Mouse (Mus musculus) thymus, adult 2 months (tissue): ENCODE measurements around the gene Paqr3. TPM values are rescaled to one million over a fixed set of nuclear protein-coding genes. Genes with fewer than 3 reads are reported as not detected.
A peak's percentile ranks its signal among the peaks of the same experiment; 100 is the strongest.

Experiments used
- DNase-seq: peaks from one replicate; pipeline ENCODE4 v3.0.0; 2021
- H3K27ac ChIP-seq: fragments of 200-500 bp; 2 replicates; pipeline ENCODE4 v1.5.1; 2012; ENCODE audit warnings: low read length, control low read depth; ENCODE audit not compliant: control insufficient read depth, insufficient read depth
- H3K27me3 ChIP-seq: fragments of 200-500 bp; 2 replicates; pipeline ENCODE4 v1.6.1; 2012; ENCODE audit warnings: mild to moderate bottlenecking, low read length, moderate library complexity, mixed read lengths; ENCODE audit not compliant: control insufficient read depth, insufficient read depth
- H3K36me3 ChIP-seq: fragments of 200-500 bp; 2 replicates; pipeline ENCODE4 v1.6.1; 2012; ENCODE audit warnings: mild to moderate bottlenecking, low read length, moderate library complexity; ENCODE audit not compliant: control insufficient read depth, insufficient read depth
- H3K4me1 ChIP-seq: fragments of 200-500 bp; replicated peaks from 2 replicates; pipeline ENCODE4 v1.6.1; 2012; ENCODE audit warnings: low read length; ENCODE audit not compliant: control insufficient read depth, insufficient read depth
- H3K4me3 ChIP-seq: fragments of 200-500 bp; 2 replicates; pipeline ENCODE4 v1.5.1; 2012; ENCODE audit warnings: mild to moderate bottlenecking, low read length, control low read depth, moderate library complexity; ENCODE audit not compliant: control insufficient read depth, insufficient read depth
- CTCF ChIP-seq: fragments of 200-500 bp; IDR thresholded peaks from 2 replicates; pipeline ENCODE4 v1.5.1; 2012; ENCODE audit warnings: mild to moderate bottlenecking, control low read depth, low read length, moderate library complexity, borderline replicate concordance; ENCODE audit not compliant: control insufficient read depth, poor library complexity, insufficient read depth; ENCODE audit errors: extremely low read depth
- POLR2A ChIP-seq: fragments of 200-500 bp; IDR thresholded peaks from 2 replicates; pipeline ENCODE4 v1.6.1; 2012; ENCODE audit warnings: mild to moderate bottlenecking, low read length, control low read depth, moderate library complexity; ENCODE audit not compliant: control insufficient read depth, poor library complexity, insufficient read depth; ENCODE audit errors: extremely low read depth
- WGBS: fragments of 180-500 bp; shearing (Covaris S2); methylation state at CpG from one replicate; pipeline ENCODE4 v1.1.7; 2018; 5-methylcytosine and 5-hydroxymethylcytosine counted together
- polyA plus RNA-seq: library from polyadenylated mRNA; depleted of rRNA; stranded (reverse); fragments of >200 nt; gene quantifications from 2 replicates; pipeline ENCODE4 v1.2.3, GENCODE M21; 2012

Gene Paqr3
- polyA plus RNA-seq, 1 experiment = 3.3 TPM

DNA sequence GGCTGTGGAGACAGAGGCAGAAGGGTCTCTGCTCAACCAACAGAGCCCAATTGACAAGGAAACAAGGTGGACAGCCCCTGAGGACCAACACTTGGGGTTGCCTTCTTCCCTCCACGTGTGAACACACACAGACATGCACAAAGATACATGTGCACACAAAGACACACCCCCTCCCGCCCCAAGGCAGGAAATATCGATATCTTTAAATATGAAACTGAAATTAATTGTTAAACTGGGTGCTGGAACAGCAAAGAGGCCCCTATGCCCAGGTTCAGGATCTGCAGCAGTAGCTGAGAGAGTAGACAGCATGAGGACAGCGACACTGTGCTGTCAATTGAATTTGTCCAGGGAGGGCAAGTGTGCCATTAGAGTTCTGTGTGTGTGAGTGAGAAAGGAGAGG lies 45.6 kb downstream of the Paqr3 start:
- WGBS = 91% methylated on average over 4 of the region's 4 CpGs
- TF ChIP-seq CTCF = no peak
- no peak for TF ChIP-seq POLR2A
- H3K36me3 ChIP-seq = peaks cover 54% of the 10 kb centered on the region

DNA sequence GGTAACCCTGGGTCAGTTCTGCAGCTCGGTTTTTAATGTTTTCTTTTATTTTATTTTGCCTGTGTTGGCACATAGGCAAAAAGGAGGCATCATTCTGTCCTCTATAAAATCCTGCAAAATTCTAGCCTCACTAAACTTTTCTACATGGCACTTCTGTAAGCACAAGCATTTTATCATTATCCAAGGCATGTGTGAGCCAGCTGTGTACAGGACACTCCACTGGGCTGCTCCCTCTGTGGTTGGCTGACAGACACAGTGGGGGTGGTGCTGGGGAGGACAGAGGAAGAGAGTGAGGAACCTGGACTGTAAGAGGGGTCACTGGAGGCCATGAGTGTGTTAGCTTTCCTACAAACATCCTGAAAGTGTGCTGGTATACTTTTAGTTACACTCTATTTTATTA lies 49.4 kb downstream of the Paqr3 start:
- H3K4me1 ChIP-seq = no peaks in the 10 kb centered on the region
- TF ChIP-seq CTCF = no peak
- TF ChIP-seq POLR2A = no peak
- H3K4me3 ChIP-seq = no peak overlapping the region
- H3K27ac ChIP-seq = no peak overlapping the region
- WGBS = 91% methylated on average over 1 of the region's 1 CpGs
- no peaks in the 10 kb centered on the region for H3K27me3 ChIP-seq
- DNase-seq = no peak
- H3K36me3 ChIP-seq = peaks cover 50% of the 10 kb centered on the region

More for the DNA sequence above, 45.6 kb downstream of the Paqr3 start:
- no peak for DNase-seq
- Histone ChIP-seq H3K4me3 (no peak overlapping the region), H3K4me1 (no peaks in the 10 kb centered on the region), H3K27me3 (no peaks in the 10 kb centered on the region), H3K27ac (no peak overlapping the region)

DNA sequence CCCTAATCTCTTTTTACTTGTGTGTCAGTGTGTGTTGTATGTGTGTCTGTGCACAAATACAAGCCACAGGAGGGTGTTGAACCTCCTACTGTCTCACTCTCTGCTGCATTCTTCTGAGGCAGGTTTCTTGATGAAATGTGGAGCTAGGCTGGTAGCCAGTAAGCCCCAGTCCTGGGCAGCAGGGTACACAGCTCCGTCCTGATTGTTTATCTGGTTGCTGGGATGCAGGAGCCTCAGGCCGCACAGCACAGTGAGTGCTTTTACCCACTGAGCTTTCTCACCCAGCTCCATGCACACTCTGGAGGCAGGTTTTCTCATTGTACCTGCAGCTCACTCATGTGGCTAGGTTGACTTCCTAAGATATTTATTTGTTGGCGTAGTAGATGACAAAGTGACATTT lies 50.5 kb downstream of the Paqr3 start:
- Histone ChIP-seq H3K4me3 (no peak overlapping the region), H3K27me3 (no peaks in the 10 kb centered on the region), H3K27ac (no peak overlapping the region), H3K36me3 (peaks cover 51% of the 10 kb centered on the region), H3K4me1 (no peaks in the 10 kb centered on the region)
- TF ChIP-seq CTCF (no peak), POLR2A (no peak)
- no peak for DNase-seq
- 93% methylated on average over 3 of the region's 3 CpGs for WGBS

DNA sequence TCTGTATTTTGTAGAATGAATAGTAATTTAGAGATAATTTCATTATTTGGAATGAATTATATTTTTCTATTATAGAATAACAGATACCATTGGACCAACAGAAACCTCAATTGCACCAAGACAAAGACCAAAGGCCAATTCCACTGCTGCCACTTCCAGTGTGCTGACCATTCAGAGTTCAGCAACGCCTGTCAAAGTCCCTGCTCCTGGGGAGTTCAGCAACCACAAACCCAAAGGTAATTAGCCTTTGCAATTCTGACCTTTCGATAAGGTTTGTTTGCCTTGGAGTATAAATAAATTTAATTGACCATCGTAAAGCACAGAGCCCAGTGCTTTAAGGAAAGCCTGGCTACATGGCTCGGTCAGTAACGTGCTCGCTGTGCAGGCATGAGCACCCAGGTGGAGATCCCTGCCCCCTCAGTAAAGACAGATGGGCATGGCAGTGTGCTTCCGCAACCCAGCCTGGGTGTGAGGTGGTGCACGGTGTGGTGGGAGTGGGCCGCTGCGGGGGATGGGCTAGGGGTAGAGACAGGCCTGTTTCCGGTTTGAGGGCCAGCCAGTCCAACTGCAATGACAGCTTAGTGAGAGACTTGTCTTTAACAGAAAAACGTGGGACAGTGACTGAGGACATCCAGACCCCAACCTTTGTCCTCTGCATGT lies 54.5 kb downstream of the Paqr3 start:
- H3K36me3 ChIP-seq = peaks cover 43% of the 10 kb centered on the region
- no peak overlapping the region for H3K4me3 ChIP-seq
- H3K4me1 ChIP-seq = no peaks in the 10 kb centered on the region
- 98% methylated on average over 12 of the region's 12 CpGs for WGBS
- TF ChIP-seq CTCF = no peak
- TF ChIP-seq POLR2A = no peak
- DNase-seq = no peak
- H3K27me3 ChIP-seq = no peaks in the 10 kb centered on the region
- no peak overlapping the region for H3K27ac ChIP-seq

DNA sequence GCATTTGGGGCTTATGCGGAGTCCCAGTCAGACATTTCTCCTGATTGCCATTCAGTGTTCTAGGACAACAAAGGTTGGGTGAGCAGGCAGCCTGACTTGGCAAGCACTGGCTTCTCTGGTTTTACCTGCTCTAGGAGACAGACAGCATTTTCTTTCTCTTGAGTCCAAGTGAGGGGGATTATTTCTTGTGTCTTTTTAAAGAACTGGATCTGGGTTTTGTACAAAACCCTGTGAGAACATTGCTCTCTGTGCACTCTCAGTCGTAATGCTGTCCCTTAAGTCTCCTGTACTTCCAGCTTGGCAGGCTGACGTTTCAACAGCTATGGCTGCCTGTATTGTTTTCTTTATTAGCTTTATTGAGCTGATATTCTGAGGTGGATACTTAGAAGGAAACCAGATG lies 55.0 kb downstream of the Paqr3 start:
- H3K4me1 ChIP-seq = no peaks in the 10 kb centered on the region
- WGBS = 98% methylated on average over 3 of the region's 3 CpGs
- no peak overlapping the region for H3K4me3 ChIP-seq
- no peak for DNase-seq
- H3K36me3 ChIP-seq = peaks cover 43% of the 10 kb centered on the region
- TF ChIP-seq CTCF (no peak), POLR2A (no peak)
- H3K27me3 ChIP-seq = no peaks in the 10 kb centered on the region
- H3K27ac ChIP-seq = no peak overlapping the region

DNA sequence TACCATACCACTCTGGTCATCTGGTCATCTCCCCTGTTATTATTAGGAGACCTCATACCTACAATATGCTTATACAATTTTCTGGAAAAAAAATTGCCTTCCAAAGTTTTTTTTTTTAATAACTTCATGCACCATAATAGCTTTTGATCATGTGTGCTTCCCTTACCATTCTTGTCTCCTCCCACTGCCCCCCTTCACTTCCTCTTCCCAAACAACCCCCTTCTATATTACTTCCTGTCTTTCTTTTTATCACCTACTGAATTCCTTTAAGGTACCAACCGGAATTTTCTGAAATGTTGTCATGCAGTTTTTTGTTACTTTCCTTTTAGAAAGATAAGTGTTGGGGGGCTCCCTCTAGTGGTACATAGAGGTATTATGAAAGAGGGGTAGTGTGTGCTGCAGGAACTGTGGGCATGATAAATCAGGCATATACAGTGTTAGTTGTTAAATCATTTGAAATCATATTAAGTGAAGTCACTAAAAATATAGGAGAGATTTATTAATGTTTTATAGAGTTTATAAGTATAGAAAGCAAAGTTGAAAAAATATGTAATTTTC lies 55.8 kb downstream of the Paqr3 start:
- TF ChIP-seq CTCF (no peak), POLR2A (no peak)
- 6% methylated on average over 1 of the region's 1 CpGs for WGBS
- Histone ChIP-seq H3K4me1 (no peaks in the 10 kb centered on the region), H3K4me3 (no peak overlapping the region), H3K27ac (no peak overlapping the region), H3K36me3 (peaks cover 39% of the 10 kb centered on the region), H3K27me3 (no peaks in the 10 kb centered on the region)
- peak; percentile 59 for DNase-seq

DNA sequence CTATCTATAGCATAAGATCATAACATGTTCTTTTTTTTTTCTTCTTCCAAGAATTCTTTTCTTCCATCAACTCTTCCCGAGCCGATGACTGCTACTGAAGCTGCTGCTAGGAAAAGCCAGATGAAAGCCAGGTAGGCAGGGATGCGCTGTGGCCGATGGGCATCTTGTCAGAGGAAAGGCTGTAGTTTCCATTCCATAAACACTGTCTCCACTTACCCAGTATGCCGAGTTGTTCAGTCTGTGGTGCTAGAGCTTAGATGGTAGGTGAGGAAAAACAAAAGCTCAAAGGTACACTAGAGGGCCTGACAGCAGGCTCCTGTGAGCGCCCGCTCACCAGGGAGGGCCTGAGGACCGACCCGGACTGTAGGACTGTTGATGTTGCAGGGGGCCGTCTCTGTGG lies 56.6 kb downstream of the Paqr3 start:
- H3K4me3 ChIP-seq = no peak overlapping the region
- no peaks in the 10 kb centered on the region for H3K4me1 ChIP-seq
- no peaks in the 10 kb centered on the region for H3K27me3 ChIP-seq
- no peak overlapping the region for H3K27ac ChIP-seq
- DNase-seq = no peak
- WGBS = 94% methylated on average over 10 of the region's 10 CpGs
- peaks cover 35% of the 10 kb centered on the region for H3K36me3 ChIP-seq
- TF ChIP-seq POLR2A (no peak), CTCF (no peak)
